Mouse (Mus musculus): ENCODE measurements at regions not wholly inside any gene's neighbourhood (a gene's known extent, or its start where the extent isn't known, plus 50 kb on each side); places are given as distances from the start of the nearest gene placed in this dataset.

DNA sequence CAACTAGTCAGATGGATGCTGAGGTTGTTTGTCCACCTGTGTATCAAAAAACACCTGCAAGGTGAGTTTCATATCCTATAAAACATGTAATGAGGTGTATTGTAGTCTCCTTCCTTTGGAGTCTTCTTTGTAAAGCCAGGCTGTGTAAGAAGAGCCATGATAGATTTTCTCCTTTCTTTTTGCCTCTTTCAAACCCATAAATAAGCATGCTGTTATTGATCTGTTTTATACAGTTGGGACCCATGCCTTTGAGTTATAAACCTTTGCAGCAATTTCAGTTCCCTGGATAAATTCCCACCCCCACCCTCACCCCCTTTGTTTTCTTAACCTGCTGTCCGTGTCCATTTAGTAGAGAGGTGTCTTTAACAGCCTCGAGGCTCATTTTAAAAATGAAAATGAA, 131.0 kb upstream of the Rgs17 start:
- no peak for DNase-seq

DNA sequence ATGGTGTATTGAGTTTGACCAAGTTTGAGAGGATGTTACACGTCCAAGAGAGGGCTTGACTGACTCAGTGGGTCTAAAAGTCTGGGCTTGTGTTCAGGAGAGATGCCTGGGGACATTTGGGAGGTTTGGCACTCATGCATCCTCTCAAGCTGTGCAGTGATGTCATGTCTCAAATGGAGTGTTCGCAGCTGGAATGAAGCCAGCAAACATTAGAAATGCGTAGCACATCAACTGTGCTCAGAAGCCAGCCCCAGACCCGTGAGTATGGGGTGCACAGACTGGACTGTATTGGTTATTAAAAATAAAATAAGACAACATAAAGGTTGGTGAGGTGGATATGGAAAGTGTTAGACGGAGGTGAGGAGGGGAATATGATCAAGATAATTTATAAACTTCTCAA, 121.2 kb upstream of the Rgs17 start:
- DNase-seq: no peak

DNA sequence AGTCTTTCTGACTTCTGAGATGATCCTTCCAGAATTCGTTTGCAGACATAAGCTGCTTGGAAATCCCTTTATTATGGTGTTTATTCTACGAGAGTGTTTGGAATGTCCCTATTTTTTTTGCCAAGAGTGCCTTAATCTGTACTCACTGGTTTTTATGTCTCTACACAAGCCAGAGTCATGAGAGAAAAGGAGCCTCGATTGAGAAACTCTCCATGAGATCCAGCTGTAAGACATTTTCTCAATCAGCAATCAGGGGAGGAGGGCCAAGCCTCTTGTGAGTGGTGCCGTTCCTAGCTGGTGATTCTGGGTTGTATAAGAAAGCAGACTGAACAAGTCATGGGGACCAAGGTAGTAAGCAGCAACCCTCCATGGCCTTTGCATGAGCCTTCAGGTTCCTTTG, 117.6 kb upstream of the Rgs17 start:
- no peak for DNase-seq

DNA sequence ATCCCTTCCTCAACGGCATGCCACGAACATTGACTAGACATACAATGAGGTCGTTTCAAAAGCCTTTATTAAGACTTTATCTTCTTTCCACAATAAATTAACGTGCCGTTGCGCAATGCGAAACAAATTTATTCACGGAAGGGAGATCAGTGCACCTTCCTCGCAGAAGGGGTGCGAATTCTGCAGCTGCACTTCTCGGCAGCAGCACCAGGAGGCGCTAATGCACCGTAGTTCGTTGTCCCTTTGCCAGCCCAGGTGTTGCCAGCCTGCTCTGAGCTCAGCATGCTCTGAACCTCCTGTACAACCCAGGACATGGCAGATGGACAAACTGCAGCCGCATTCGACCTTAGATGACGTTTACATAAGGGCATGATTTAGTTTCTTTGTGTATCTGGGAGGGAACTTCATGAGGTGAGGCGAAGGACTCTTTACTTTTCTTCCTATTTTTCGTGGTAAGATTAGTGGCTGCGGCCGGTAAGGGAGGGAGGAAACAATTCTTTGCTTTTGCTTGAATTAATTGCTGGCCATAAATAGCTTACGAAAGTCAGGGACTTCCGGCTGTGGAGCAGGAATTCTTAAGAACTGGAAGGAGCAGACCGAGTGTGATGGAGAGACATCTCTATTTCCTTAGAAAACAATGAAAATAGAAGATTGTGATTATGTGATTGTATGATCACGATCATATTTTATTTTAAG, 113.7 kb upstream of the Rgs17 start:
- DNase-seq: peak; percentile 84

DNA sequence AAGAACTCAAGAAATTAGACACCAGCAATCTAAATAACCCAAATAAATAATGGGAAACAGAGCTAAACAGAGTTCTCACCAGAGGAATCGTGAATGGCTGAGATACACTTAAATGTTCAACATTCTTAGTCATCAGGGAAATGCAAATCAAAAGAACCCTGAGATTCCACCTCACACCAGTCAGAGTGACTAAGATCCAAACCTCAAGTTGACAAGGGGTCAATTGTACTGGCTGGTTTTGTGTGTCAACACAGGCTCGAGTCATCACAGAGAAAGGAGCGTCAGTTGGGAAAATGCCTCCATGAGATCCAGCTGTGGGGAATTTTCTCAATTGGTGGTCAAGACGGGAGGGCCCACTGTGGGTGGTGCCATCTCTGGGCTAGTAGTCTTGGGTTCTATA, 110.3 kb upstream of the Rgs17 start:
- no peak for DNase-seq

DNA sequence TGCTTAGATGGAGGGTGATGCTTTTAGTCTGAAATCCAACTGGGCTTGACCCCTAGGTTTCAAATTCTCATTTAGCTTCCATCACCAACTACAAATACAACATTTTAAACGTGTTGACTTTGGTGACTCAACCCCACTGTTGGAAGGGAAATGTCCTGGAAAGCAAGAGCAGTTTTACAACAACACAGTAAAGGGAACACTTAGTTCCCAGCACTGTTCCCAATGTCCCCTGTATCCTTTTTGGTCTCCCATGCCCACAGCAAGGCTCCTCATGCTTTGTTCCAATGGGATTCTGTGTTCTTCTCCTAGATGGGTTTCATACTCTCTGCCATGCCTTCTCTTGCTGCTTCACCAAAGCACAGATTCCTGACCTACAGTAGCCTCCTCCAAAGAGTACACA, 105.4 kb upstream of the Rgs17 start:
- no peak for DNase-seq

DNA sequence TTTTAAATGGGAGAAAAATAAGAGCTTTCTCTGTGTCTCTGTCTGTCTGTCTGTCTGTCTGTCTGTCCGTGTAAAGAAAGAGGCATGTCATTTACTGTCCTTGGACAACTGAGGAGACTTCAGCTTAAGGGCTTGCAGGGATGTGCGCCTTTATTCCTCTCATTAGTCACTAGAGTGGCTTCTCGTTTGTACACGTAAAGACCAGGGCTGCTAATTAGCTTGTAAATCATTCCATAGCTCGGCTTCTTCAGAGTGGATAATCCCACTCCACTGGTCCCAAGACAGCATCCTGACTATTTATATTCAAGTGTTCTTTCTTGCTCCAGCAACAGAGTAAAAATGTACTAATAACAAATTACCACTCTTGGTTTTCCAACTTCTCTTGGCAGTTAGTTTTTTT, 104.1 kb upstream of the Rgs17 start:
- no peak for DNase-seq

DNA sequence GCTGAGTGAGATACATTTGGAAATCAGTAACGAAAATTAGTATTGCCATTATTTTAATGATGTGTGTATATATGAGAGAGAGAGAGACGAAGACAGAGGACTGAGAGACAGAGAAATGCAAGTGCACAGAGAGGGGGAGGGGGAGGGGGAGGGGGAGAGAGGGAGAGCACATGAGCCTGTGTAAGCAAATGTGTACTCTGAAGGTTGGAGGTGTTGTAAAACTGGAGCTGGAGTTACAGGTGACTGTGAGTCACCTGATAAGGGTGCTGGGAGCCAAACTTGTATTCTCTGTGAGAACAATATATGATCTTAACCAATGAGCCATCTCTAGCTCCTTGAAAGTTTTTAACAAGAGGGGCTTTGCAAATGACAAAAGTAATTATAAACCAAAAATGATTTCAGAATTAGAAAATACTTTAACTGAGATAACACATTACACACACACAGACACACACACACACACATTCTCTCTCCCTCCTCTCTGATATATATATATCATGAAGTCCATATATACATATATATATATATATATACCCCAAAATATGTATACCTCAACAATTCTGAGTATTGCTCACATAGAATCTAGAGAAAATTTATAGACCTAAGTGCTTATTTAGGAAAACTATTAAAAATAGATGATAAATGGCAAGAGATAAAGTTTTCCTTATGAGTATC, 100.5 kb upstream of the Rgs17 start:
- DNase-seq: no peak

DNA sequence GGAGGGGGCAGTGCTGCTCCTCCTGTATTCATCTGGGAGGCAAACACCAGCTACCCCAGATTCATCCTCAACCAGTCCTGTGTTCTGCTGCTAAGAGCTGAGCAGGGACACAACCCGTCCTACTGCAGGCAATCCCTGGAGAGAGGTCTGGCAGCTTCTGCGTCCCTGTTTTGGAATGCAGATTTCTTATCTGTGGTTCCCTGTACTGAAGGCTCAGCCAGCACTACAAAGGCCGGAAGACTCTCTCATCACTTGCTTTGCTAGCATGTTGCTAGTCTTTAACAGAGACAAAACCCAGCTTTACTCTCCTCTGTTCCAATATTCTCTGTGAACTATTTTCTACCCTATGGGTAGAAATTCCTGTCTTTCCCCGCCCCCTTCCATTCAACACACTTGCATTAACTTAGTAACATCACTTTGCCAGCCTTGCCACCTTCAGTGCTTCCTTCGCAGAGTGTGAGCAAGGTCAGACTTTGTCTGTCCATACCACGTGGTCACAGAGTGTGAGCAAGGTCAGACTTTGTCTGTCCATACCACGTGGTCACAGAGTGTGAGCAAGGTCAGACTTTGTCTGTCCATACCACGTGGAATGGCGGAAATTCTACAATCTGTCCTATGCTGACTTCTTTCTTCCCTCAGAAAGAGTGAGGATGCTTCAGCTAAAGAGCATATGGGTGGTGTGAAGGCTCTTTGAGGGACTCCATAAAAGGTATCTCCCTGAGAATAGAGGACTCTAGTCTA, 98.9 kb upstream of the Rgs17 start:
- DNase-seq: no peak

DNA sequence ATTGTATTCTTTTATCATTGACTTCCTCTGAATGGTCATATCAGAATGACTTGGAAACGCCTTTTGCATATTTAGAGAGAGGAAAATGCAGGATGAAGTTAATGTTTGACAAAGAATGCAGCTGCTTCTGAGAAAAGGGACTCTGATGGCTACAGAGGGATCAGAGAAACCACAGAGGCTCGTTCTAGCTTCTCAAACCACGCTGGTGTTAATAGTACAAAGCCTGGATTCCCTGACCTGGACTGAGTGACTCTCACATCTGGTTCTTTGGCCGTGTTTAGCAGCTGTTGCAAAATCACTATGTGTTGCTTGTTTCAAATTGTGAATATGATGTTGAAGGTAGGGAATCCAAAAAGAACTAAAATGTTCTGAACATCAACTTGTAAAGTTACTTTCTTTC, 91.5 kb upstream of the Rgs17 start:
- no peak for DNase-seq

DNA sequence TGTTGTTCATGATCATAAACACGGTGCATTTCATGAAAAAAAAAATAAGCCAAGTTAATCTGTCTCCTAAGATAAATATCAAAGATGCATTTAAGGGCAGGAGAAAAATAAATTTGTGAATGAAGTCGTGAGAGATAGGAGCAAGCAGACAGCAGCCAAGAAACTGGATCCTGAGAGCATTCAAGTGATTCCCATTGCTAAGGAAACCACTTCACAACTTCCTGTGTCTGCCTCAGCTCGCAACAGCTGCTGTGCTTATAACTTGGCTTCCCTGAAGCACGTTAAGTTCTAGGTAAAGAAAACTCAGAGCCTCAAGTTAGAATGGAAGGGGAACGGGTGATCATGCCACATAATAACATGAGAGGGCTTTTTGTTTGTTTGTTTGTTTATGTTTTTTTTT, 89.3 kb upstream of the Rgs17 start:
- DNase-seq: no peak

DNA sequence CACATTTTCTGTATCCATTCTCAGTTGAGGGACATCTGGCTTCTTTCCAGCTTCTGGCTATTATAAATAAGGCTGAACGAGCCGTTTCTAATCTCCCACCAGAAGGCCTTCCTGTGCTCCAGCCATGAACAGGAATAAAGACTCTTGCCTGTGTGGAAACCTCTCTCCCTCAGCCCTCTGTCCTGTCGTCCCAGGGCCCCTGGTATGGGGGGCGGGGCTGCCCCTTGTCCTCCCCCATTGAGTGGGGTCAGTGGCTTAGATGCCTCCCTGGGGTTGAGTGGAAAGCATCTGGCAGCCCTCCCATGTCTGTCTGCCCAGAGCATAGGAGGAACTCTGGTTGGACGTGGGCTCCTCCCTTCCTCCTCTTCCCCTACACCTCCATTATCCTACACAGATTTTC, 88.8 kb upstream of the Rgs17 start:
- DNase-seq: no peak

DNA sequence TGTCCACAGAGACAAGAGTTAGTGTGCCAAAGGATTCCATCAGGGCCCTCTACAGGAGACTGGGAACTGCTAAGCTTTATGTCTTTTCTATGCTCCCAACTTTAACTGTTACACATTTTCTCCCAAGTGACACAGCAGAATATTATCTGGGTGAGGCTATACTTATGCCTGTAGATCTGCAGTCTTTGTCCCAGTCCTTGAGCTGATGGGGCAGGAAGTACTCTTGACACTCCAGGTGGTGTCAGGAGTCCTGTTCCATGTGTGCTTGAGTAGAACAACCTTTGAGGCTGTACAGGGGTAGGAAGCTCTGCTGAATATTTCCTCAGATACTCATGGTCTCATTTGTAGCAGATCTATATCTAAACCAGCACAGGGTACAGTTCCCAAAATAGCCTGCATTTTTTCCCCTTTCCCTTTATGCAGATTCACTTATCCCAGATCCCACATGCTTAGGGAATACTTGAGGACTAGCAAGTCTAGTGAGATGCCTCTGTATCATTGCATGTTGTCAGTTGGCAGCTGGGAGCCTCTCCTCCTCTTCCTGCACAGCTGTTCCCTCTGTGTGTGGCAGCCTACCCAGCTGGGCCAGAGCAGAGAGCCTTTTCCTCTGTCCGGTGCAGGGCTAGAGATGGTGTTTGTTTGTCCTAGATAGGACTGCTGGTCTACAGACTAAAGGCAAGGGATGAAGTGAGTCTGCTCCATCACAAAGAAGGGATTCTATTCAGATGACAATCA, 85.2 kb upstream of the Rgs17 start:
- DNase-seq: no peak

DNA sequence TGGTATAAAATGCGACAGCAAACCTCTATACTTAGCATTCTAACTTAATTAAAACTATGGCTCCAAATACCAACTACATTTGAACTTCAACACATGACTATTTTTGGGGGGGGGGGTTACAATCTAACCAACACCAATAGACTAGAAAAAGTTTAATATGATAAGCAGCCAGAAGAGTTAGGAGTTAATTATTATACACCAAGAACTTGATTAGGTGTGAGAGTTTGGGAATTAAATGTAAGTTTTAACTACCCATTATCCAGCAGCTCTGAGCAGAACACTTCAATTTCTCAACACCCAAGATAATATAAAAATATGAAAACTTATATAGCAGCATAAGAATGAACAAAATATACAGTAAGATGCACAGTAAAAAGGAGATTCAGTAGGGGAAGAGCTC, 59.2 kb upstream of the Rgs17 start:
- no peak for DNase-seq

DNA sequence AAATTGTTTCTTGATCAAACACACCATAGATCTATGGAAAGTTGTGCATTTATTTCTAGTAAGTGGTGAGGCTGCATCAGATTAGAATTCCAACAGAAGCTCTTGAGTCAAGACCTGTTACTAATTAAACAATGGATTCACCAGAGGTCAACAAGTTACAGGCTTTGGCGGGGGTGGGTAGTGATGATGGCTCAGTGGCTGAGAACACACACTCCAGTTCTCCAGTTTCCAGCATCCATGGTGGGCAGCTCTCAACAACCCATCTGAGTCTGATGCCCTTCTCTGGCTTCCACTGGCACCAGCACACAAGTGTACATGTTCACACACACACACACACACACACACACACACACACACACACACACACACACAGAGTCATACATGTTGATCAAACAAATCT, 56.3 kb upstream of the Rgs17 start:
- no peak for DNase-seq

Measured in adrenal gland, postnatal 10 days (tissue).